Mouse (Mus musculus) thymus, postnatal 14 days (tissue): ENCODE results near the gene Ahnak.
A peak's percentile ranks its signal among the peaks of the same experiment; 100 is the strongest.
"Not testable (repeated sequence)": the region's sequence is repeated elsewhere in the genome, so short reads cannot be mapped to it uniquely, and the experiment has no call there.

Source experiments
- DNase-seq: peaks from one replicate; pipeline ENCODE4 v3.0.0; 2021

The Ahnak gene

DNA sequence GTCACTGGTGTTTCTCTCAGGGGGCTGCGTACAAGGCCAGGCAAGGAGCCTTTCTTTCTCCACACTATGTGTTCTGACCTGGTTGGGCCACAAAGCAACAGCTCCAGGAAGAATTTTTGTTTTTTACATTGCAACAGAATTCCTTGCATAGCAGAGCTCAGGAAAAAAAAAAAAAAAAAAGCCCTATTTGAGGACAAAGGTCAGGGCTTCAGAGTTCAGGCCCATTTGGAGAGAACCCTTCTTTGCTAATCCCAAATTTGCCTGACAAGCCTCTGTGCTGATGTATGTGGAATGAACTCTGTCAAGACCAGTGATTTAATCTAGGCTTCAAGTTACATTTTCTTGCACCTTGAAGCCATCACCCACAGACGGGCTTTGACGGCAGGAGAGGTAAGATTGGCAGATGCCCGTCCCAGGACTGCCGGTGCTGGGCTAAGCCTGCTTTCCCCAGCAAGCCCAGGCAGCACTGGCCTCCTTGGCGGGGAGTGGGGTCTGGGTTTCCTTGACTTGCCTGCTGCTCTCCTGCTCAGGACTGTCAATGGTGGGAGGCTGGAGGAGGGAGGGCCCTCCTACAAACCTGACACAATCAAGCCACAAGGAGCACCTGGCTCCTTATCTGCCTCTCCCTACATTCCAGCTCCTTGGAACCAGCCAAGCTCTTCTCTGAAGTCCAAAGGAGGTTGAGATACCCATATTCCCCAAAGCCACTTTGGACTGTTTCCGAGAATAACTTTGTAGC is 58.3 kb downstream of the Ahnak start:
- DNase-seq, result no peak

DNA sequence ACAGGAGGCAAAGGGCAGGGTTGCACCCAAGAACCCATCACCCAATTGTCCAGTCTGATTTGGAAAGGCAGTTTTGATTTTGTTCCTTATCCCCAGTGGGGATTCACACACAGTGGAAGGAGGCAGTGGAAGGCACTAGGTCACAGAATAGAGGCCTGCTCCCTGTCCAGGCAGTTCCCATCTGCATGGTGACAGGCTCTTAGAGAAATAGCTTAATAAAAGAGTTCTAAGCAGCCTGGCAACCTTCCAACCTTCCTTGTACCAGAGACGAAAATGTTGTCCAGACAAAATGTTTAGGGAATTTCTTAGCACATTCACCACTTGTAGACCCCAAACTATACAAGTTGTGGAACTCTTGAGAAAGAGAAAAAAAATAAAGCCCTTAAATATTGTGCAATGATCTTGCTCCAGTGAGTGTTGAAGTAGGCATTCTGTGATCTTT is 58.9 kb downstream of the Ahnak start:
- no peak for DNase-seq

DNA sequence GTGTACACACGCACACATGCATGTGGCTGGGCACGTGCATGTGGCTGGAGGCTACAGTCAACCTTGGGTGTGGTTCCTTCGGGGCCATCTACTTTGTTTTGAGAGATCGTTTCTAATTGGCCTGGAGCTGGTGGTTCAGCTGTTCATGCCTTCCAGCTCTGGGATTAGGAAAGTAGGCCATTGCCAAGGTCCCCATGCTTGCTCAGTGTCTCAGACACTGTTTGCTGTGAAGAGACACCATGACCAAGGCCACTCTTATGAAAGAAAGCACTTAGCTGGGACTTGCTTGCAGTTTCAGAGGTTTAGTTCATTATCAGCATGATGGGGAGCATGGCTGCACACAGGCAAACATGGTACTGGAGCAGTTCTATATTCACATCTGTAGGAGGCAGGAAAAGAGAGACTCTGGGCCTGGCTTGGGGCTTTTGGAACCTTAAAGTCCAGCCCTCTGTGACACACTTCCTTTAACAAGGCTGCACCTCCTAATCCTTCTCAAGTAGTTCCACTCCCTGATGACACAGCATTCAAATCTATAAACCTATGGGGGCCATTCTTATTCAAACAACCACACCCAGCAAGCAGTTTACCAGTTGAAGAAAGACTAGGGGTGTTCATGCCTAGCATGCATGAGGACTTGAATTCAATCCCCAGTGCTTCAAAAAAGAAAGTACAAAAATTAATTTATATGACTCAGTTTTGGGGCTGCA is 60.0 kb downstream of the Ahnak start:
- no peak for DNase-seq

DNA sequence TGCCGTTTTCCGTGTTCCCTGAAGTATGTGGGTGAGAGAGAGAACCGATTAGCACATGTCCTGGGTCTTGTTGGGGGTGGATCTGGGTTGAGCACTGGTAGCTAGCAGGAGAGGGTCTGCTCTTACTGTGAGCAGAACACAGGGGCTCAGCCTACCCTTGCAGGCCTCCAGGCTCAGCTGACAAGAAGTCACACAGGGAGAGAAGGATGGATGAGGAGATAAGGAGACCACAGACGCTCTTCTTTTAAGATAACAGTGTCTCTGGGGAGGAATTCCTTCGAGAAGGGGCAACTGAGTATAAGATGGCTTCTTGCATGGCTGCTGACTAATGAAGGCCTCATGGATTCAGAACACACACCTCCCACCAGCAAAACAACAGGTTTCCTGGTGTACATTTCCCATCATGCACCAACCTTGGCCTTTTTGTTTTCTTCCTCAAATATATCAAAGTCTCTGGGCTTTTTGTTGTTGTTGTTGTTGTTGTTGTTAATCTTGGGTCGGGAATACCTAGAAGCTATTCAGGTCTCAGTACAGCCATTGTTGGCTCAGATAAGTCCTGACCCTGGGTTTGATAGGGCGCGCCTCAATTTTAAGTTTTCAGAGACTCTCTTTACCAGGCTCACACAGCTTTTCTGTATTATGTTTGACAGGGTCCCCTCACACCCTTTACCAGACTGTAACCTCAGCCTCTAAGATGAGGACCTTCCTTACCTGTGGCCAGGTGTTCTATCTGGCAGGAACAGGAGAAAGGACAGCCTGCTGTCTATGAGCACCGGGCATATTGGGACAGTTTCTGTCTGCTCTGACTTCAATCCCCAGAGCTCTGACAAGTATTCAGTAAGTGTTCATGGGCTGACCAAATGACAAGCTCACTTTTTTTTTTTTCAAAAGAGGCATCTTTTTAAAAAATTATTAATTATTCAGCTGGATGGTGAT is 61.5 kb downstream of the Ahnak start:
- DNase-seq, result no peak

DNA sequence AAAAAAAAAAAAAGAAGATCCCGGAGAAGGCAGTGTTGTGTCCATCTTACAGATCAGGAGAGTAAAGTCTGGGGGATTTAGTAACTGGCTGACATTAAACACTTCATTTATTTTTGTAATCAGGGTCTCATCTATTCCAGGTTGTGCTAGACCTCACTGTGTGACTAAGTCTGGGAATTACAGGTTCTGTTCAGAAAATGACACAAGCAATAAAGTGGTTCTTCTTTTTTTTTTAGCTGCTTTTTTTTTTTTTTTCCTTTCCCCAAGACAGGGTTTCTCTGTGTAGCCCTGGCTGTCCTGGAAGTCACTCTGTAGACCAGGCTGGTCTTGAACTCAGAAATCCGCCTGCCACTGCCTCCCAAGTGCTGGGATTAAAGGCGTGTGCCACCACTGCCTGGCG is 62.9 kb downstream of the Ahnak start:
- not testable (repeated sequence) for DNase-seq

DNA sequence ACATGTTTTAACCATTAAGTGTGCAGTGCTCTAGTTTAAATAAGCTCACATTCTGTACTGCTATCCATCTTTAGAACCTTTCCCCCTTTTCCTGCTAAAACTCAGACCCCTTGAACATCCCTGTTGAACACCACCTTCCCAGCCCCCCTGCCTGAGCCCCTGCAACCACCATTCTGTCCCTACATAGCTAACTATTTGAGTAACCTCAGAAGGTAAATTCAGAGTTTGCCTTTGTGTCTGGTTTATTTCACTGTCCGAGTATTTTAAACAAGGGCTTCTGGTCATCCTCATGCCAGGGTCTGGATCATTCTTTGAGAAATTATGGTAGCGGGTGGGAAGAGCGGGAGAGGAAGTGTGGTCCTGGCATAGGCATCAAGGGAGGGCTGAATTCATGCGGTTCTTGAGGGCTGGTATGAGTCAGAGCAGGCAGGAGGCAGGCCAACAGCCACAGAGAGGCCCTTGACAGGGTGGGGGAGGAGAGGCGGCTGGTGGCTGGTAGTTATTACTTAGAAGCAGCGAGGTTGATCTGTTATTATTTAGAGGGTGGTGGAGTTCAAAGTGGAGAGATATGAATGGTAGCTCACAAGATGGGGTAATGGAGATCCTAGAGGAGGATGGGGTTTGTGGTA is 63.8 kb downstream of the Ahnak start:
- DNase-seq, result peak; percentile 37

DNA sequence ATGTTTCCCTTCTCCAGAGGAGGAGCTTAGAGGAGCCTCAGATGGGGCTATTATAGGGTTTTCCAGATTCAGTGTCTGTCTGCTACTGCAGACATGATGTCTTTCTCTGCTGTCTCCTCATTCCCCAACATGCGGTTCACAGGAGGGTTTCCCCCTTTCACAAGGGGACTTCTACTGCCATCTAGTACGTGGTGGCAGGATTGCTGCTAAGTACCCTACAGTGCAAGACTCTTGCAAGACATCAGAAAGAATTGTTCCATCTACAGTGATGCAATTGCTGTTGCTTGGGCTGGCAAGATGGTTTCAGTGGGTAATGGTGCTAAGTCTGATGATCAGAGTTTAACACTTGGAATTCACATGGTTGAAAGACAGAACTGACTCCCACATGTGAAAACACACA is 66.1 kb downstream of the Ahnak start:
- DNase-seq, result peak; percentile 72

DNA sequence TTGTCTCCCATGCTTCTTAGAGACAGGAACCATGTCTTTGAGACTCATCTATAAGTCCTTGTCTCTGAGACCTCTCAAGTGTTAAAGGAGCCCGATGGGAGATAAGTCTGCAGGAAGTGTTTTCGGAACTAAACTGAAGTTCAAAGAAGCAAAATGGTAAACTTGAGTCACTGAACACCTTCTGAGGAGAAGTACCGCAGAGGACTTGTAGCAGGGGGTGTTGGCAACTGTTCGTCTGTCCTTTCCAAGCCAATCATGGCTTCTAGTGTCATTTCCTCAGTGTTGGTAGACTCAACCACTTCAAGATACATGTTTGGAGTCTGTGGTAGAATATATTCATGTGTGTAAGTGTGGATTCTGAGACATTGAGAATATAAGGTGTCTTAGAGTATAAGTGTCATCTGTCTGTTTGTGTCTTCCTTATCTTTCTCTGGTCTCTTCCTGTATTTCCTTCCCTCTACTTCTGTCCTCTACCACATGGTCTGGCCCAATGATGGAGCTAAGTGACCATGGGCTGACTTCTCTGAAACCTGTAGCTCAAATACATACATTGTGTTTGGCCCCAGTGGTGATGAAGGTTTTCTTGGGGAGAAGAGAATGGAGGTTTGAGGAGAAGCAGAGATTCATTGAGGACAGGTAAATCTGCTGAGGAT is 66.7 kb downstream of the Ahnak start:
- DNase-seq, result no peak

DNA sequence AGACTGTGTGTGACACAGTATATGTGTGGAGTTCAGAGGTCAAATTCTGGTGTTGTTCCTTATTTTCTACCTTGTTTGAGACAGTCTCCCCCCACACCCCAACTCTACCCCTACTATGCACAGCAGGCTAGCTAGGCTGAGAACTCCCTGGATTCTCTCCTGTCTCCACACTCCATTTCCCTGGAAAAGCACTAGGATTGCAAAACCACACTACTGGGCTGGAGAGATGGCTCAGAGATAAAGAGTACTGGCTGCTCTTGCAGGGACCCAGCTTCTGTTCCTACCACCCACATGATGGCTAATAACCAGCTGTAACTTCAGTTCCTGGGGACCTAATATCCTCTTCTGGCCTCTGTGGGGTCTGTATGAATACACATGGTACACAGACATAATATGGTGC is 68.6 kb downstream of the Ahnak start:
- no peak for DNase-seq

DNA sequence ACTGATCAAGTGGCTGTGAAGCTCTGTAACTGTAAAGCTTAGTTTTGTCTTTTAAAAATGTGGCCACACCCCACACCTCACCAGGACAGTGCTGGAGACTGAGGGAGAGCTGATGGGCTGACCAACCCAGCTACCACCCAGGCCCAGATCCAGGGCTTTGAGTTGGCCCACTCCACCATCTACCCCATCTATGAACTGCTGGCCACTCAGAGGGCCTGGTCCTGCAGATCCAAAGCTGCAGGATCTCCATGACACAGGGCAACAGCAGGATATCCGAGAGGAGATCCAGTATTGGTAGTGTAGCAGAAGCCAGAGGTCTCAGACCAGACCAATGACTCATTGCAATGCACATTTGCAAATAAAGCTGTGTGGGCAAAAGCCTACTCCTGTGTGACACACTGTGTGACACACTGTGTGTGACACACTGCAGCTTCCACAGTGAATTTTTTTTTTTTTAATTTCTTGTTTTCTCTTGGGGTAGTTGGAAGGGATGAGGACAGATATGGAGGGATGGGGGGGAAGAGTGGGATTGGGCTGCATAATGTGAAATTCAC is 69.3 kb downstream of the Ahnak start:
- DNase-seq, result no peak

DNA sequence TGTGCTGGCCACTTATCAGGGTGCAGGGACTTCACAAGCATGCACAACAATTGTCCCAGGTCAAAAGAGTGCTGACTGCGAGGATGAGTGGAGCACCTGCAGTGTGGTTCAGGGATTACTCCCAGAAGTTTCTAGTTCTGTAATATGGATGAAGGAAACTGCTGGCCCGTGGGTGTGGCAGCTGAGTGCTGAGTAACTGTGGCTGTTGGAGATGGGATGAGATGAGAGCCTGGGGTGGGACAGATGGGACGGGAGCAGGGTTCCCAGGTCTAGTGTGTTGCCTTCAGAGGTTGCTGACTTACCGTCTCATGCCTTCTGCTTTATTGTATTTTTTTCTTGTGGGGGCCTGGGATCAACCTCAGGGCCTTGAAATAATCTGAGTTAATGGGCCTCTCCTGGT is 69.9 kb downstream of the Ahnak start:
- no peak for DNase-seq

DNA sequence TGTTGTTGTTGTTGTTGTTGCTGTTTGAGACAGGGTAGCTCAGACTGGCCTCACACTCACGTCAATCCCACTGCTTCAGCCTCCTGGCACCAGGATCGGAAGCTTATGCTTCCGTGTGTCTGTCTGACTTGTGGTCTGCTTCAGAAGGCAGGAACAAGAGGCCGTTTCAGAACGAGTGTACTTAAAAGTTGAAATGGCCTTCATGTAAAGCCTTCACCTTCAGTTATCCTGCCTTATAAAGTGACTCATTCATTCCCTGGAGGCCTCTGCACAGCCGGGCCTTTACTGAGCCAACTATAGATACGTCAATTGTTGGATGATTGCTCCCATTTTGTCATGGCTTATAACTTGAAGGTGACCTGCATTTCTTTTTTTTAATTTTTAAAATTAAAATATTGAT is 70.3 kb downstream of the Ahnak start:
- no peak for DNase-seq

DNA sequence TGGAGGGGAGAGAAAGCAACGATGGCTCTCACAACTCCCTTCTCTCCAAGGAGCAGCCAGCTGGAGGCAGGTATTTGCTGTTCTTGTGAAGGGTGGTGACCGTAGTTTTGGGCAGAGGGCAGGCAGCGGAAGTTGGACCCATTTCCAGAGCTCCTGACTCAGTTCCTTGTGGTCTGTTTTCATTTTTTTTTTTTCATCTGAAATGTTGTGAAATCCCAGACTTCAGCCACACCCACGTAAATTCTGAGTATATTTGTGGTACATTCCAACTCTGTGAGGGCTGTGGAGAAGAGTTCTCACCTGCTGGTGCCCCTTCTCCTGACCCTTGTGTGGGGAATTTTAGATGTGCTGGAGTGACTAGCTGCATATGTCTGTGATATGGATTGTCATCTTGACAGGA is 71.0 kb downstream of the Ahnak start:
- no peak for DNase-seq

DNA sequence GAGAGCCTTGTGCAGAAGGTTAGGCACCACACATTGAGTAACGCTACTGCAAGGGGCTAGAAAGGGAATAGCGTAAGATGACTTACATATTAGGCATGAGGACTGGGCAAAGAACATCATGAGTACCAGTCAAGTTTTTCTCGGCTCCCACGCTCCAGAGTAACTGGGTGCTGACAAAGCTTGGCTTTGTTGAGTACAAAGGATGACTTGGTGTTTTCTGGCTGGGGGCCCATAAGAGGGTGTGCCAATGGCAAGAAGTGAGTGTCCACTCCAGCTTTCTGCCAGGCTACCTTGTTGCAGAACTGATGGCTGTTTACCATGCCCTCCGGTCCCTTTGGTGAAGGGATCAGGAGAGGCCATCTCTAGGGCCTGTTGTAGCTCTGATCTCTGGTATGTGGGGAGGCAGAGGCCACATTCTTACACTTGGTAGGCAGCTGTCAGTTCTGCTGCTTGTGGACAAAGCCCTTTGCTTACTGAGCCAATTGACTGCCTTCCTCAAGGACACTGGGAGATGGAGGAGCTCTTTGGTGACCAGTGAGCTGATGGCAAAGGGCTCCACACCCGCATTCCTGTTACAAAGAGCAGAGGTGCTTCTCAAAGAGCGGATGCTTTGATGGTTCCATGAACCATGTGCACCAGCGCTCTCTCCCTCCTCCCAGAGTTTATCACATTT is 72.3 kb downstream of the Ahnak start:
- no peak for DNase-seq

DNA sequence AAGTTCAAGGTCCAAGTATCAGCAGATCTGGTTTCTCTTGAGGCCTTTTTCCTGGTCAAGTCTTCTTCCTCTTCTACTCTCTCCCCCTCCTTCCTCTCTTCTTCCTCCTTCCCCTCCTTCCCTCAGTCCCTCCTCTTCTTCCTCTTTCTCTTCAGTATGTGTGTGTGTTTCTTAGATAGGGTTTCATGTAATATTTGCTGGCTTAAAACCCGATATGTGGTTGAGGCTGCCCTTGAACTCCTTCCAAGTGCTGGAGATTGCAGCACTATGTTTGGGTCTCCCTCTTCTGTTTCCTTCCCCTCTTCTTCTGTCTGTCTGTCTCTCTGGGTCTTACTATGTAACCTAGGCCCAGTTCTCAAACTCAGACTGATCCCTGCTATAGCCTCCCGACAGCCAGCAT is 73.7 kb downstream of the Ahnak start:
- no peak for DNase-seq

DNA sequence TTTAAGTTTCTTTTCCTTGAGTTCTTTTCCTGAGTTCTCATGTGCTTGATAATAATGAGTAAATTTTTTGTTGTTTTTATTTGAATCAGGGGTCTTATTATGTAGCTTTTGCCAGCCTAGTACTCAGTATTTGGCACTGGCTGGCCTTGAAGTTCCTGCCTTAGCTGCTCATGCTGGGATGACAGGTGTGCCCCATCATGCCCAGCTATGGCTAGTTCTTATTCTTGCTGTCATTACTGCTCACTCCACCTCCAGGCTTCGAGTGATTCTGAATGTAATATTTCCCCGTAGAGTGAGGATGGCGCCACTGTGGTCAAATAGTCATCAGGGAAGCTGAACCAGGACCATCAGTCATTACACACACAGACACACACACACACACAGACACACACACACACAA is 74.7 kb downstream of the Ahnak start:
- DNase-seq, result no peak

DNA sequence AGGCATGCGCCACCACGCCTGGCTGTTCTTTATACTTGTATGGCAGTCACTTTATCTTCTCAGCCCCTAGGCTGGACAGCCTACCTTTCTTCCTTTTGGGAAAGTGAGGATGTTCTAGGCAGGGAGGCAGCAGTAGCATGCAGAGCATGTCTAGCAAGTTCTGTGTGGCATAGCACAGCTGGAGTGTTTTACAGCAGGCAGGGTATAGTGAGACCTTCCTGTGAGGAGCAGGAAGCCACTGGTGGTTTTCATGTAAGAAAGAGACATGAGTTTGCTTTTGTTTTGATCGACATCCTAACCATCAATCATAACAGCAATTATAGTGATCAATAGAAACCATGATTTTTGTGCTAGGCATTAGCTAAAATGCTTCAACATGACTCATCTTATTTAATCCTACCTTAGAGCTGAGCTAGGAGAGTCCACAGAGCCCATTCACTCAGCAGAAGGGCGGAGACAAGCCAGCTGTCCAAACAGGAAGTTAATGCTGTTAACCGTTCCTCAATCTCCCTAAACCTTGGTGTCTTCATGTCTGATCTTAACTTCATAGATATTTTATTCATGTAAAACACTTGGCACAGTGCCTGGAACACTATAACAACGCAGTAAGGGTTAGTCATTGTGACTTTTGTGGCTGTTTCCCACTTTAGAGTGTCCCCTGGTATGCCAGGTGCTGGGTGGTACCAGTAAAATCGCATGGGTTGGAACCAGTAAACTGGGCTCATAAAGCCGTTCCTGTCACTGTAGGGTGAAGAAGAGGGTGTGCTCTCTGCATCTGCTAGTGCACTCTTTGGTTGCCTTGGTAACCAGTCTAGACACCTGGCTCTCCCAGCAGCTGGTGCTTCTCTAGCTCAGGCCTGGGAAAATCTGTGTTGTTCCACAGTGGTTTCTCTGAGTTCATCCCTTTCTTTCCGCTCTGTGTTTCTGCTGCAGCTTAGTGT is 76.8 kb downstream of the Ahnak start:
- DNase-seq, result peak; percentile 60

DNA sequence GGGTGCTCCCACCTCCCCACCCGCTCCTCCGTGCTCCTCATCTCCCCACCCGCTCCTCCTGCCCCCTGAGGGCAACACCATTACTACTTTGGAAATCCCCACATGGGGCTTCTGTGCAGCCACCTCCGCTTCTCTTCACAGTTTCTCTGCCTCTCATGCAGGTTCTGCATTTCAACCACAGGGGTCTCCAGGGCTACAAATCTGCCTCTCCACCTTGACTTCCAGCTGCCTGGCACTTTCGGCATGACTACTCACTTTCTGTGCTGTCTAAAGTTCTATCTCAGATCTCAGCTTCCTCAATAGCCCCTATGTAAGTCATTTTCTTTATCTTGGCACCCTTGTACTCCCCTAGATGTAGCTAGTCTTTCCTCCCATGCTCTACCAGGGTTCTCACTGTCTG is 78.2 kb downstream of the Ahnak start:
- peak; percentile 25 for DNase-seq

DNA sequence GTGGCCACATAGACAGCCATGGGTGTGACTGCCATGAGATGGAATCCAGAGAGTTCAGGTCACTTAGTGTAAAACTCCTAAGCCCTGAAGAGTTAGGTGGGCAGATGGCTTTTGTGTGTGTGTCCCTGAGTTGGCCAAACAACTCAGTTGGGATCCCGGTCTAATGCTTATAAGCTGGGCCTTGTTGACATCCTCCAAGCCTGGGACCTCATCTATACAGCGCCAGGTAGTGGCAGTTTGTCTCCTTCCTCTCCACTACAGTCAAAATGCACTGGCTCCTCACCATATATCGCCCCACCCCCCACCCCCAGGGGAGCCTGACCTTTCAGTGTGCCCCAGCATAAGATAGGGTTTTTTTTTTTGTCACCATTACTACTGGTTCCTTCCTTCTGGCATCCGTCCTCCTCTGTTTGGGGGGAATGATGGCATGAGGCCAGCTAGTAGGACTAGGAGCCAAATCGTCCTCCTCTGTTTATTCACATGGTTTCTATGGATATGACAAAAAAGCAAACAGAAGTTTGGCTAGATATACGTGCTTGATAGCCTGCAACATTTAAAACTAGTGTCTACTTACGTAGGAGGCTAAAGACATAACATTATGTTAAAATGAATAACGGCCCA is 80.7 kb downstream of the Ahnak start:
- no peak for DNase-seq

DNA sequence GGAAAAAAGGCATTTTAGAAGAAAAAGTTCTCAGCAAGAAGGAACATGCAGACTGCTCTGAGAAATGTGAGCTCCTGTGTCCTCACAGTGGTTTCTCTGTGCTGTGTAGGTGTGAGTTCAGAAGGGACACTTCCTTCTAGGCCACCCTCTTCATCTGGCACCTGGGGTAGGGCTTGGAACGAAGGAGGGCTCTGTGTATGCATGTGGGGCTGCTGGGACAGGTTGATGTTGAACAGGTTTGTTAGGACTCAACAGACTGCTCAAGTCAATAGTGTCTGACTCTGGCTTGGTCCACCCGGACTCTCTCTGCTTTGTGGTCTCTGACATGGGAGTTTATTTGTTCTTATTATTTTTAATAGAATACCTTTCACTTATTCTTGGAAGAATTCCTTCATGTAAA is 81.2 kb downstream of the Ahnak start:
- DNase-seq, result no peak
